Mouse (Mus musculus) limb, embryonic 12.5 days (tissue): ENCODE measurements around the gene Akap13. TPM values are rescaled to one million over a fixed set of nuclear protein-coding genes. Genes with fewer than 3 reads are reported as not detected.

Source experiments
- ATAC-seq: fragments of 200-750 bp; cut with Nextera tagmentation; 2 replicates; pipeline ENCODE4 v1.8.0; 2017; ENCODE audit warnings: low read depth, moderate TSS enrichment; ENCODE audit not compliant: insufficient number of reproducible peaks, insufficient read depth, low FRiP score, low TSS enrichment
- H3K27ac ChIP-seq: fragments of 300-500 bp; sonication (generic); 2 replicates; pipeline ENCODE4 v1.5.1; 2016; ENCODE audit warnings: mild to moderate bottlenecking, moderate library complexity
- H3K27me3 ChIP-seq: fragments of 300-500 bp; sonication (generic); 2 replicates; pipeline ENCODE4 v1.6.1; 2016; ENCODE audit warnings: mild to moderate bottlenecking, moderate library complexity
- H3K36me3 ChIP-seq: fragments of 300-500 bp; sonication (generic); 2 replicates; pipeline ENCODE4 v1.6.1; 2016; ENCODE audit warnings: mild to moderate bottlenecking, moderate library complexity
- H3K4me1 ChIP-seq: fragments of 300-500 bp; sonication (generic); replicated peaks from 2 replicates; pipeline ENCODE4 v1.6.1; 2016
- H3K4me2 ChIP-seq: fragments of 300-500 bp; sonication (generic); 2 replicates; pipeline ENCODE4 v1.6.1; 2016; ENCODE audit warnings: mild to moderate bottlenecking, moderate library complexity
- H3K4me3 ChIP-seq: fragments of 300-500 bp; sonication (generic); replicated peaks from 2 replicates; pipeline ENCODE4 v1.5.1; 2016; ENCODE audit warnings: mild to moderate bottlenecking
- H3K9ac ChIP-seq: fragments of 300-500 bp; sonication (generic); replicated peaks from 2 replicates; pipeline ENCODE4 v1.6.1; 2016; ENCODE audit warnings: mild to moderate bottlenecking, moderate library complexity
- H3K9me3 ChIP-seq: fragments of 300-500 bp; sonication (generic); 2 replicates; pipeline ENCODE4 v1.6.1; 2016; ENCODE audit warnings: mild to moderate bottlenecking, moderate library complexity
- WGBS: fragments of 180-500 bp; shearing (Covaris S2); methylation state at CpG from one replicate; pipeline ENCODE4 v1.1.7; 2016; 5-methylcytosine and 5-hydroxymethylcytosine counted together
- polyA plus RNA-seq: library from polyadenylated mRNA; unstranded; fragments of >200 nt; fragmentation: Nextera tagmentation; extraction: Ambion mirVana; gene quantifications from 2 replicates; pipeline ENCODE4 v1.2.1, GENCODE M21; 2016

The Akap13 gene
- polyA plus RNA-seq, 1 experiment from 2014 or later: 44.9 TPM

- peaks cover 58% of the 10 kb centered on the region for H3K36me3 ChIP-seq
- H3K27ac ChIP-seq: no peak overlapping the region
- H3K4me1 ChIP-seq: no peaks in the 10 kb centered on the region
- no peak overlapping the region for H3K4me2 ChIP-seq
- no peaks in the 10 kb centered on the region for H3K9me3 ChIP-seq
- ATAC-seq: no peak
- H3K9ac ChIP-seq: no peak overlapping the region
- no peaks in the 10 kb centered on the region for H3K27me3 ChIP-seq
- no peak overlapping the region for H3K4me3 ChIP-seq
- 88% methylated on average over 6 of the region's 6 CpGs for WGBS
These were observed 249.5 kb downstream of the Akap13 start for GRCm38 (mm10) chr7:75704862-75705261.

GRCm38 (mm10) chr7:75709936-75710335 lies 254.6 kb downstream of the Akap13 start:
- no peak overlapping the region for H3K27ac ChIP-seq
- no peak overlapping the region for H3K9ac ChIP-seq
- no peak for ATAC-seq
- no peak overlapping the region for H3K4me3 ChIP-seq
- no peaks in the 10 kb centered on the region for H3K9me3 ChIP-seq
- H3K4me2 ChIP-seq: no peak overlapping the region
- no peaks in the 10 kb centered on the region for H3K27me3 ChIP-seq
- peaks cover 27% of the 10 kb centered on the region for H3K36me3 ChIP-seq
- H3K4me1 ChIP-seq: no peaks in the 10 kb centered on the region
- 93% methylated on average over 4 of the region's 4 CpGs for WGBS

DNA sequence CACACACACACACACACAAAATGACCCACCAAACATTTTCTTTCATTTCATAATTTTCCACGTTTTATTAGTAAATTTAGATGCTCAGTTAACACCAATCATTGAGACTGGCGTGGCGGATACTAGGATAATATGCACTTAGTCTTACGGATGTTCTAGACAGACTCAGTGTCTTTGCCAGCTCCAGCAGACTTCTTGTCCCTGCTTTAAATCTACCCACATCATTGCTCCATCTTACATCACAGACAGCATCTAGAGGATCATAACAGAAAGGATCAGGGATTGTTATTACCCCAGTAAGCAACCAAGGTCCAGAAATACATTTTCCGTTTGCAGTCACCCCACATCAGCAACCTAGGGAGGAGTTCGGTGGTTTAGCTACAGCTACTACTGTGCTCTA lies 255.6 kb downstream of the Akap13 start:
- H3K4me1 ChIP-seq: no peaks in the 10 kb centered on the region
- H3K9me3 ChIP-seq: no peaks in the 10 kb centered on the region
- no peak overlapping the region for H3K4me3 ChIP-seq
- H3K9ac ChIP-seq: no peak overlapping the region
- no peak for ATAC-seq
- H3K4me2 ChIP-seq: no peak overlapping the region
- H3K27me3 ChIP-seq: no peaks in the 10 kb centered on the region
- H3K27ac ChIP-seq: no peak overlapping the region
- H3K36me3 ChIP-seq: peaks cover 22% of the 10 kb centered on the region
- WGBS: 91% methylated on average over 6 of the region's 6 CpGs

DNA sequence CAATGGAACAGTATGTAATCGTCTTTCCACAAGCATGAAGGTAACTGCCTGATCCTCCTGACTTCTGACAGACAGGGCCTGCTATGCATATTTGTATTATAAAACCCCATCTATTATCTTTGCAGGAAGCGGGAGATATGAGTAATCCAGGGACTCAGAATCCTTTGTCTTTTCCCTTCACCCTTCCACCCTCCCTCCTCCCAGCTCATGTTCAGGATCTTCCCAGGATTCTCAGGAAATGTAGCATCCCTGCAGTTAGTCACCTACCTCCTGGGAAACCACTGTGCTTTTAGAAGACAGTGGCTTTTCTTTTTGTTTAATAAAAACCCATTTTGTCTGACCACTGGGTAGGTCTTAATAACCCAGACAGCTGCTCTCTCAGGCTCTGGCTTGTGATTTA lies 256.1 kb downstream of the Akap13 start:
- Histone ChIP-seq H3K27me3 (no peaks in the 10 kb centered on the region), H3K4me2 (no peak overlapping the region), H3K27ac (no peak overlapping the region), H3K4me1 (no peaks in the 10 kb centered on the region), H3K36me3 (peaks cover 22% of the 10 kb centered on the region), H3K4me3 (no peak overlapping the region), H3K9me3 (no peaks in the 10 kb centered on the region), H3K9ac (no peak overlapping the region)
- ATAC-seq: no peak
- WGBS: 95% methylated on average over 2 of the region's 2 CpGs

DNA sequence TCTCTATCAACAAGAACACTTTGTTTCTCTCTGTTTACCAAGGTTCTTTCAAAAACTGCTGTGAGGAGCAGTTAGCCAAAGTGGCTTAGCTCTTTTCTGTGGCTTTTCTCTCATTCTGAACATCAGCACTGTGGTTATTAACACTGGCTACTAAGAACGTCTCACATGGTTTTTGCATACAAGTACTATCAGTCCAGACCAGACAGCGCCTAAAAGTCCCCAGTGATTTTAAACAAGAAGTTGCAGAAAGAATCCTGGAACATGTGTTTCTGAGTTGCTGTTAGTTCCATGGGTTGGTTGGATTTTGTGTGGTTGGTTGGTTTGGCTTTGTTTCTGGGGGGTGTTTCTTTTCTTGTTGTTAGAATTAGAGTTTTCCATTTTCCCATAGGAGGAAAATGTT lies 257.5 kb downstream of the Akap13 start:
- Histone ChIP-seq H3K4me1 (no peaks in the 10 kb centered on the region), H3K4me2 (no peak overlapping the region), H3K27me3 (no peaks in the 10 kb centered on the region), H3K9me3 (no peaks in the 10 kb centered on the region), H3K27ac (no peak overlapping the region), H3K4me3 (no peak overlapping the region), H3K9ac (no peak overlapping the region), H3K36me3 (peaks cover 12% of the 10 kb centered on the region)
- WGBS: 74% methylated on average over 2 of the region's 2 CpGs
- no peak for ATAC-seq

GRCm38 (mm10) chr7:75713959-75714358 lies 258.6 kb downstream of the Akap13 start:
- no peaks in the 10 kb centered on the region for H3K27me3 ChIP-seq
- WGBS: 91% methylated on average over 5 of the region's 5 CpGs
- no peak overlapping the region for H3K4me3 ChIP-seq
- H3K36me3 ChIP-seq: peaks cover 2% of the 10 kb centered on the region
- H3K27ac ChIP-seq: no peak overlapping the region
- H3K4me2 ChIP-seq: no peak overlapping the region
- H3K9ac ChIP-seq: no peak overlapping the region
- no peak for ATAC-seq
- H3K4me1 ChIP-seq: no peaks in the 10 kb centered on the region
- H3K9me3 ChIP-seq: no peaks in the 10 kb centered on the region

DNA sequence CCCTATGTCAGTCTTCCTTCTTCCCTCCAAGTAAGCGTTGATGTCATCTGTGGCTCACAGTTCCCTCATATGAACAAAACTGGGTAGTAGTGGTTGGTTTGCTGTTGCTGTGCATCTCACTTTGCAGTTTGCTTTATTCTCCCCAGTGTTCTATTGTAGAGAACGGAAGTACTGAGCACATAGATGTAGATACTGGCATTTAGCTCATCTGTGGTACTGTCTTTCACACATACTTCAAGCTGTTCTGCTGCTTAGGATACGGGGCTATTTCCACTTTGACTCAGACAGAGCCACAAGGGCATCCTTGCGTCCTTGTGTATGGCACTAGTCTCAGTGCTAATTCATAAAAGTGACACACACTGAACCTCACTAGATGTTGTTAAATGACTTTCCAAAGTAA lies 259.7 kb downstream of the Akap13 start:
- H3K9me3 ChIP-seq: no peaks in the 10 kb centered on the region
- no peak for ATAC-seq
- H3K27ac ChIP-seq: no peak overlapping the region
- no peak overlapping the region for H3K4me2 ChIP-seq
- peaks cover 9% of the 10 kb centered on the region for H3K36me3 ChIP-seq
- no peak overlapping the region for H3K4me3 ChIP-seq
- H3K4me1 ChIP-seq: no peaks in the 10 kb centered on the region
- H3K27me3 ChIP-seq: no peaks in the 10 kb centered on the region
- WGBS: 94% methylated on average over 4 of the region's 4 CpGs
- no peak overlapping the region for H3K9ac ChIP-seq

- Histone ChIP-seq H3K9me3 (no peaks in the 10 kb centered on the region), H3K4me2 (no peak overlapping the region), H3K4me3 (no peak overlapping the region), H3K27me3 (no peaks in the 10 kb centered on the region), H3K4me1 (no peaks in the 10 kb centered on the region), H3K27ac (no peak overlapping the region), H3K9ac (no peak overlapping the region), H3K36me3 (peaks cover 17% of the 10 kb centered on the region)
- ATAC-seq: no peak
- 55% methylated on average over 4 of the region's 4 CpGs for WGBS
These were observed 260.6 kb downstream of the Akap13 start for GRCm38 (mm10) chr7:75715939-75716338.

GRCm38 (mm10) chr7:75717349-75717748 lies 262.0 kb downstream of the Akap13 start:
- Histone ChIP-seq H3K4me2 (no peak overlapping the region), H3K4me1 (peaks cover 3% of the 10 kb centered on the region; the same call in 1 of the 2 replicates), H3K36me3 (peaks cover 17% of the 10 kb centered on the region), H3K9ac (no peak overlapping the region), H3K4me3 (no peak overlapping the region), H3K27ac (no peak overlapping the region), H3K27me3 (no peaks in the 10 kb centered on the region), H3K9me3 (no peaks in the 10 kb centered on the region)
- no peak for ATAC-seq

DNA sequence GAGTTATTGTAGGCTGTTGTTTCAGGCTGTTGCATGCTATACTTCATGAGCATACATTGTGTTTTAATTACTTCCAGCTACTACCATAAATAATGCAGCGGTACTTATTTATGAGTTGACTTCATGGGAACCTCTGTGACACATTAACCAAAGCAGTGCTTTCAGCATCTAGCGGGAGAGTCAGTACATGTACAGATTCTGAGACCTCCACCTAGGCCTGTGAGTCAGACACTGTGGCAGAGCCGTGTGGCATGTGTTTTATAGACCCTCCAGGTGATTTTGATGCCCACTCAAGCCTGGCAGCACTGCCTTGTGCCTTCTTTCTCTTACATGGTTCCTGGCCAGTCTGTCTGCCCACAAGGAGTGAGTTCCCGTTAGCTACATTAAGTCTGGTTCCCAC lies 266.0 kb downstream of the Akap13 start:
- Histone ChIP-seq H3K27me3 (no peaks in the 10 kb centered on the region), H3K4me3 (no peak overlapping the region), H3K9me3 (no peaks in the 10 kb centered on the region), H3K9ac (no peak overlapping the region), H3K27ac (no peak overlapping the region), H3K4me2 (no peak overlapping the region), H3K4me1 (peaks cover 3% of the 10 kb centered on the region; the same call in 1 of the 2 replicates), H3K36me3 (peaks cover 45% of the 10 kb centered on the region)
- WGBS: 54% methylated on average over 4 of the region's 4 CpGs
- ATAC-seq: no peak

DNA sequence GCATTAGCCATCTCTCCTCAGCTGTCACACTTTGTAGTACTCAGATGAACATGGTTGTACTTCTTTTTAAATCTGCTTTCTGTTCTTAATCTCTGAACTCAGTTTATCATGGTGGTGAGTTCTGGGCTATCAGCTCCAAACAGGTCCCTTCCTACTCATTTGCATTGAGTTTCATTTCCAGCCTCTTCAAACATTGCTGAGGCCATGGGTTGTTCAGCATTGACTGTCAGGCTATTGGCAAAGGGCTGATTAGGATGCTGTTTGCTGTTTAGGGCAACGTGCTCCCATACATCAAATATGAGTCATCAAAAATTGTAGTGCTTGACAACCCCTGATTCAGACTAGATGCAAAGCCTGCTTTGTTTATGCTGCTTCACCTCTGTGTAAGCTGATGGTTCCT lies 268.7 kb downstream of the Akap13 start:
- H3K9ac ChIP-seq: no peak overlapping the region
- H3K27ac ChIP-seq: no peak overlapping the region
- no peaks in the 10 kb centered on the region for H3K27me3 ChIP-seq
- 90% methylated on average over 1 of the region's 1 CpGs for WGBS
- no peaks in the 10 kb centered on the region for H3K9me3 ChIP-seq
- H3K36me3 ChIP-seq: peaks cover 70% of the 10 kb centered on the region
- no peak overlapping the region for H3K4me3 ChIP-seq
- H3K4me1 ChIP-seq: peaks cover 3% of the 10 kb centered on the region; the same call in 1 of the 2 replicates
- no peak overlapping the region for H3K4me2 ChIP-seq
- ATAC-seq: no peak

DNA sequence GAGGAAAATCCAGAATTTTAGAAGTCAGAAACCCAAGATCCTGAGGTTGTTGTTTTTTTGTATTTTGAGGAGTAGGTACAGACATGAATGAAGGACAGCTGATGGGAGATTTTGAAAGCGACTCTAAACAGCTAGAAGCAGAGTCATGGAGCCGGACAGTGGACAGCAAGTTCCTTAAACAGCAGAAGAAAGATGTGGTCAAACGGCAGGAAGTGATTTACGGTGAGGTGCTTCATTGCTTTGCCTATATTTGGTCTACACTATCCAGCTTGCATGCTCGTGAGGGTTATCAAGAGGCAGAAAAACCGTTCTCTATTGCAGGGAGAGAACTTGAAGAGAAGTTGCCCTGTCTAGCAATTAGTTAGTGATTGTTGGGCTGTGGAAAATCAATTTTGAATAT lies 270.6 kb downstream of the Akap13 start:
- 87% methylated on average over 6 of the region's 6 CpGs for WGBS
- Histone ChIP-seq H3K4me3 (no peak overlapping the region), H3K27ac (no peak overlapping the region), H3K4me2 (no peak overlapping the region), H3K4me1 (peaks cover 3% of the 10 kb centered on the region; the same call in 1 of the 2 replicates), H3K9ac (no peak overlapping the region), H3K9me3 (no peaks in the 10 kb centered on the region), H3K27me3 (no peaks in the 10 kb centered on the region), H3K36me3 (peaks cover 73% of the 10 kb centered on the region)
- no peak for ATAC-seq
